Mouse (Mus musculus) stomach, postnatal 0 days (tissue): ENCODE results near the gene Elavl4.

Experiments
- CTCF ChIP-seq: IDR thresholded peaks from 2 replicates; pipeline ENCODE4 v1.5.1; 2016; ENCODE audit warnings: antibody characterized with exemption, low read depth, mild to moderate bottlenecking, moderate library complexity
- EP300 ChIP-seq: optimal IDR thresholded peaks from 2 replicates; pipeline ENCODE3; 2016; ENCODE audit warnings: antibody characterized with exemption

DNA sequence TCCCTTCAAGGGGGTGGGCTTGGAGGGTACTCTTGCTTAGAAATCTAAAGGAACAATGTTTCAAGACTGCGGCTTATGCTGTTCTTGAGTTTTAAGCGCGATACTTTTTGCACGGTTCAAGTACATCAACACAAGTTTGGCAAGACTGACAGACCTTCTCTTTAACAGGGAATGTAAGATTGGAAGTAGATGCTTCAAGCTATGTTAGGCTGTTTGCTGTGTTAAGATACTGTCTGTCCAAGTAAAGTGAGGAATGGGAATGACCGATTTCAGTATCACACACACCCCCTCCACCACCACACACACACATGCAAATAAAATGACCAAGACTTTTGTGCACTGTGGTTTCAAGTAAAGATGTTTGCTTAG is 276 bp upstream of the Elavl4 start:
- no peak for TF ChIP-seq CTCF
- TF ChIP-seq EP300 = no peak
